Mouse (Mus musculus): ENCODE results near the gene Pou6f1.

The Pou6f1 gene

GRCm38 (mm10) chr15:100537913-100538312 lies 61.9 kb downstream of the Pou6f1 start:
- H3K27me3 ChIP-seq (ENCODE audit: control insufficient read depth, insufficient read depth, low read length, poor library complexity, severe bottlenecking), result no peaks in the 10 kb centered on the region
- peak; percentile 87 for DNase-seq (ENCODE audit: low read depth, low spot score)
- H3K36me3 ChIP-seq (ENCODE audit: control insufficient read depth, insufficient read depth, low read length, poor library complexity, severe bottlenecking), result no peaks in the 10 kb centered on the region

GRCm38 (mm10) chr15:100527900-100528299 lies 71.9 kb downstream of the Pou6f1 start:
- Histone ChIP-seq H3K36me3 (ENCODE audit: control insufficient read depth, insufficient read depth, low read length, poor library complexity, severe bottlenecking) (no peaks in the 10 kb centered on the region), H3K27me3 (ENCODE audit: control insufficient read depth, insufficient read depth, low read length, poor library complexity, severe bottlenecking) (no peaks in the 10 kb centered on the region)
- DNase-seq (ENCODE audit: low read depth, low spot score), result no peak

GRCm38 (mm10) chr15:100525405-100525804 lies 74.4 kb downstream of the Pou6f1 start:
- no peaks in the 10 kb centered on the region for H3K27me3 ChIP-seq (ENCODE audit: control insufficient read depth, insufficient read depth, low read length, poor library complexity, severe bottlenecking)
- no peak for DNase-seq (ENCODE audit: low read depth, low spot score)
- no peaks in the 10 kb centered on the region for H3K36me3 ChIP-seq (ENCODE audit: control insufficient read depth, insufficient read depth, low read length, poor library complexity, severe bottlenecking)

Measured in splenic B cell, adult 2 months (primary cell).